Mouse (Mus musculus): ENCODE data around the gene Psmd2. TPM values are rescaled to one million over a fixed set of nuclear protein-coding genes. Genes with fewer than 3 reads are reported as not detected.

The Psmd2 gene
- polyA plus RNA-seq, 1 experiment from 2014 or later, result 365 TPM

GRCm38 (mm10) chr16:20693111-20693701 is 41.8 kb downstream of the Psmd2 start, which contains the start of gene Fam131a:
Gene Fam131a, plus strand, starts transcription at chr16:20693241.
- WGBS, result under 1% methylated on average over 37 of the region's 37 CpGs
- Histone ChIP-seq H3K4me3 (ENCODE audit: low read depth, low read length) (peak within 1 kb of the TSS; percentile 73), H3K36me3 (ENCODE audit: control insufficient read depth, insufficient read depth, low read length) (peaks cover 31% of the 10 kb centered on the region), H3K9me3 (replicated peaks; ENCODE audit: control insufficient read depth, low read length, poor library complexity, severe bottlenecking) (no peaks in the 10 kb centered on the region), H3K27me3 (ENCODE audit: control insufficient read depth, insufficient read depth, low read depth, low read length) (no peaks in the 10 kb centered on the region), H3K4me1 (ENCODE audit: control insufficient read depth, insufficient read depth, low read length) (peaks cover 32% of the 10 kb centered on the region), H3K9ac (ENCODE audit: low read depth, low read length) (peak within 1 kb of the TSS; percentile 89), H3K27ac (ENCODE audit: low read length) (peak within 1 kb of the TSS; percentile 98), H3K4me2 (ENCODE audit: low read length) (peak within 1 kb of the TSS; percentile 75)
- ATAC-seq, result peak; percentile 95

- no peak overlapping the region for H3K9ac ChIP-seq (ENCODE audit: low read depth, low read length)
- no peak overlapping the region; the same call in 1 of the 2 replicates for H3K27ac ChIP-seq (ENCODE audit: low read length)
- 74% methylated on average over 8 of the region's 8 CpGs for WGBS
- peaks cover 17% of the 10 kb centered on the region for H3K36me3 ChIP-seq (ENCODE audit: control insufficient read depth, insufficient read depth, low read length)
- no peak overlapping the region for H3K4me3 ChIP-seq (ENCODE audit: low read depth, low read length)
- H3K4me2 ChIP-seq (ENCODE audit: low read length), result peak overlapping the region; percentile 78; the same call in 1 of the 2 replicates
- no peaks in the 10 kb centered on the region for H3K27me3 ChIP-seq (ENCODE audit: control insufficient read depth, insufficient read depth, low read depth, low read length)
- peaks cover 32% of the 10 kb centered on the region for H3K4me1 ChIP-seq (ENCODE audit: control insufficient read depth, insufficient read depth, low read length)
- no peak for ATAC-seq
- H3K9me3 ChIP-seq (replicated peaks; ENCODE audit: control insufficient read depth, low read length, poor library complexity, severe bottlenecking), result no peaks in the 10 kb centered on the region
These were observed 43.3 kb downstream of the Psmd2 start for GRCm38 (mm10) chr16:20694781-20695180.

- peaks cover 12% of the 10 kb centered on the region; the same call in 1 of the 2 replicates for H3K36me3 ChIP-seq (ENCODE audit: control insufficient read depth, insufficient read depth, low read length)
- H3K27me3 ChIP-seq (ENCODE audit: control insufficient read depth, insufficient read depth, low read depth, low read length), result no peaks in the 10 kb centered on the region
- no peaks in the 10 kb centered on the region for H3K9me3 ChIP-seq (replicated peaks; ENCODE audit: control insufficient read depth, low read length, poor library complexity, severe bottlenecking)
- H3K27ac ChIP-seq (ENCODE audit: low read length), result peak overlapping the region; percentile 87
- peak overlapping the region; percentile 76 for H3K9ac ChIP-seq (ENCODE audit: low read depth, low read length)
- peak overlapping the region; percentile 48 for H3K4me3 ChIP-seq (ENCODE audit: low read depth, low read length)
- peak; percentile 83 for ATAC-seq
- H3K4me2 ChIP-seq (ENCODE audit: low read length), result peak overlapping the region; percentile 78
- WGBS, result under 1% methylated on average over 46 of the region's 46 CpGs
- peaks cover 32% of the 10 kb centered on the region for H3K4me1 ChIP-seq (ENCODE audit: control insufficient read depth, insufficient read depth, low read length)
These were observed 44.3 kb downstream of the Psmd2 start for GRCm38 (mm10) chr16:20695622-20696323.

GRCm38 (mm10) chr16:20699266-20699665 is 47.8 kb downstream of the Psmd2 start:
- WGBS, result 84% methylated on average over 5 of the region's 5 CpGs

GRCm38 (mm10) chr16:20700036-20700435 is 48.6 kb downstream of the Psmd2 start:
- Histone ChIP-seq H3K9me3 (replicated peaks; ENCODE audit: control insufficient read depth, low read length, poor library complexity, severe bottlenecking) (no peaks in the 10 kb centered on the region), H3K4me3 (ENCODE audit: low read depth, low read length) (no peak overlapping the region), H3K9ac (ENCODE audit: low read depth, low read length) (no peak overlapping the region), H3K4me1 (ENCODE audit: control insufficient read depth, insufficient read depth, low read length) (peaks cover 24% of the 10 kb centered on the region), H3K36me3 (ENCODE audit: control insufficient read depth, insufficient read depth, low read length) (peaks cover 7% of the 10 kb centered on the region; the same call in 1 of the 2 replicates), H3K27me3 (ENCODE audit: control insufficient read depth, insufficient read depth, low read depth, low read length) (no peaks in the 10 kb centered on the region), H3K4me2 (ENCODE audit: low read length) (no peak overlapping the region), H3K27ac (ENCODE audit: low read length) (no peak overlapping the region)
- WGBS, result 26% methylated on average over 5 of the region's 5 CpGs
- ATAC-seq, result no peak

More at GRCm38 (mm10) chr16:20699266-20699665, 47.8 kb downstream of the Psmd2 start:
- Histone ChIP-seq H3K9ac (ENCODE audit: low read depth, low read length) (no peak overlapping the region), H3K27me3 (ENCODE audit: control insufficient read depth, insufficient read depth, low read depth, low read length) (no peaks in the 10 kb centered on the region), H3K36me3 (ENCODE audit: control insufficient read depth, insufficient read depth, low read length) (peaks cover 7% of the 10 kb centered on the region; the same call in 1 of the 2 replicates), H3K9me3 (replicated peaks; ENCODE audit: control insufficient read depth, low read length, poor library complexity, severe bottlenecking) (no peaks in the 10 kb centered on the region), H3K4me1 (ENCODE audit: control insufficient read depth, insufficient read depth, low read length) (peaks cover 31% of the 10 kb centered on the region), H3K4me2 (ENCODE audit: low read length) (no peak overlapping the region), H3K27ac (ENCODE audit: low read length) (no peak overlapping the region), H3K4me3 (ENCODE audit: low read depth, low read length) (no peak overlapping the region)
- no peak for ATAC-seq

- no peak for ATAC-seq
- H3K27ac ChIP-seq (ENCODE audit: low read length), result peak overlapping the region; percentile 34; the same call in 1 of the 2 replicates
- no peak overlapping the region for H3K4me3 ChIP-seq (ENCODE audit: low read depth, low read length)
- no peaks in the 10 kb centered on the region for H3K27me3 ChIP-seq (ENCODE audit: control insufficient read depth, insufficient read depth, low read depth, low read length)
- peaks cover 17% of the 10 kb centered on the region for H3K4me1 ChIP-seq (ENCODE audit: control insufficient read depth, insufficient read depth, low read length)
- peak overlapping the region; percentile 42; the same call in 1 of the 2 replicates for H3K9ac ChIP-seq (ENCODE audit: low read depth, low read length)
- 37% methylated on average over 7 of the region's 7 CpGs for WGBS
- no peaks in the 10 kb centered on the region for H3K9me3 ChIP-seq (replicated peaks; ENCODE audit: control insufficient read depth, low read length, poor library complexity, severe bottlenecking)
- H3K4me2 ChIP-seq (ENCODE audit: low read length), result no peak overlapping the region
- peaks cover 8% of the 10 kb centered on the region for H3K36me3 ChIP-seq (ENCODE audit: control insufficient read depth, insufficient read depth, low read length)
These were observed 49.9 kb downstream of the Psmd2 start for GRCm38 (mm10) chr16:20701316-20701715.

- H3K9me3 ChIP-seq (replicated peaks; ENCODE audit: control insufficient read depth, low read length, poor library complexity, severe bottlenecking), result no peaks in the 10 kb centered on the region
- peak overlapping the region; percentile 42 for H3K9ac ChIP-seq (ENCODE audit: low read depth, low read length)
- no peak overlapping the region for H3K4me2 ChIP-seq (ENCODE audit: low read length)
- H3K27me3 ChIP-seq (ENCODE audit: control insufficient read depth, insufficient read depth, low read depth, low read length), result no peaks in the 10 kb centered on the region
- peak; percentile 26; the same call in 1 of the 2 replicates for ATAC-seq
- peaks cover 11% of the 10 kb centered on the region for H3K4me1 ChIP-seq (ENCODE audit: control insufficient read depth, insufficient read depth, low read length)
- peaks cover 11% of the 10 kb centered on the region for H3K36me3 ChIP-seq (ENCODE audit: control insufficient read depth, insufficient read depth, low read length)
- H3K27ac ChIP-seq (ENCODE audit: low read length), result peak overlapping the region; percentile 34
- H3K4me3 ChIP-seq (ENCODE audit: low read depth, low read length), result no peak overlapping the region
- WGBS, result 9% methylated on average over 10 of the region's 12 CpGs
These were observed 50.5 kb downstream of the Psmd2 start for GRCm38 (mm10) chr16:20701729-20702521.

GRCm38 (mm10) chr16:20702522-20702893 is 51.1 kb downstream of the Psmd2 start:
- peak overlapping the region; percentile 42; the same call in 1 of the 2 replicates for H3K9ac ChIP-seq (ENCODE audit: low read depth, low read length)

More at GRCm38 (mm10) chr16:20702522-20702893, 51.1 kb downstream of the Psmd2 start:
- no peak overlapping the region for H3K4me2 ChIP-seq (ENCODE audit: low read length)
- peak; percentile 49 for ATAC-seq
- WGBS, result 2% methylated on average over 8 of the region's 8 CpGs
- H3K27ac ChIP-seq (ENCODE audit: low read length), result peak overlapping the region; percentile 34; the same call in 1 of the 2 replicates
- H3K4me1 ChIP-seq (ENCODE audit: control insufficient read depth, insufficient read depth, low read length), result peaks cover 11% of the 10 kb centered on the region
- no peak overlapping the region for H3K4me3 ChIP-seq (ENCODE audit: low read depth, low read length)
- peaks cover 14% of the 10 kb centered on the region for H3K36me3 ChIP-seq (ENCODE audit: control insufficient read depth, insufficient read depth, low read length)
- H3K9me3 ChIP-seq (replicated peaks; ENCODE audit: control insufficient read depth, low read length, poor library complexity, severe bottlenecking), result no peaks in the 10 kb centered on the region
- no peaks in the 10 kb centered on the region for H3K27me3 ChIP-seq (ENCODE audit: control insufficient read depth, insufficient read depth, low read depth, low read length)

All from midbrain, embryonic 16.5 days (tissue).